Mouse (Mus musculus): Measurements from ENCODE around the gene 9230112D13Rik. TPM values are rescaled to one million over a fixed set of nuclear protein-coding genes. Genes with fewer than 3 reads are reported as not detected.

Gene 9230112D13Rik
- polyA plus RNA-seq, 1 experiment = not detected

DNA sequence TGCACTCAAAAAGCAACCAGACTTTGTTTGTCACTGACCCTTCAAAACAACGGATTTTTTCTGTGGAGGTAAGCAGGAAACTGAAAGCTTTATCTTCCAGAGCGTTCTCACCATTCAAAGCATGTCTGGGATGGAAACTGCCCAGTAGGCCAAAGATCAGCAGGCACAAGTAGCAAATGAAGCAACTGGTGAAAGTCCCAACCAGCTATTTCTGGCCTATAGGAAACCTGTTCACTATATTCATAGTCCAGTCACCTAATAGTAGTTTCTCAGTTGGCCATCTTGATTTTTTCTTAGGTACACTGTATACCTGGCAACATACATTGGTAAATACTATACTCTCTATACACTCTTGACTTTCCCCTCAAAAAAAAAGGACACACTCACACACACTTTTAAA lies 32.7 kb downstream of the 9230112D13Rik start:
- H3K4me3 ChIP-seq (ENCODE audit: insufficient read depth, low read length) = no peak overlapping the region
- H3K27ac ChIP-seq (ENCODE audit: insufficient read depth, low read length) = no peak overlapping the region
- TF ChIP-seq CTCF (IDR thresholded peaks at IDR 0.05; ENCODE audit: extremely low read depth, insufficient read depth, low read length) (no peak), POLR2A (IDR thresholded peaks at IDR 0.05; ENCODE audit: extremely low read depth, insufficient read depth, low read length) (no peak)
- peaks cover 3% of the 10 kb centered on the region for H3K4me1 ChIP-seq (ENCODE audit: control insufficient read depth, insufficient read depth, low read length)

DNA sequence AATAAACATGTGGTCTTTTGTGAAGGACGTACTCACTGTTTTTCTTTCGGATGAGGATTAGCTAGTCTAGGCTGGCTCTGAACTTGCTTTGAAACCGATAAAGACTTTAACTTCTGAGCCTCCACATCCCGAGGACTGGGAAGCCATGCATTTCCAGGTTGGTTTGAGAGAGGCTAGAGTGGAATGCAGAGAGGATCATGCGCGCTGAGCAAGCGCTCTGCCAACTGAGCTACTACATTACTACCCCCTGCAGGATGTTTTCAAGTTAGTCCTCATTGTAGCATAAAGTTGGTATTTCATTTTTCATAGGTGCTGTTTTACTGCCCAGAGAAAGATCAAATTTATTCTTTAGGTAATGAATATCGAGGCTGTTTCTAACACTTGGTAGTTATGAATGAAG lies 36.4 kb downstream of the 9230112D13Rik start:
- Histone ChIP-seq H3K4me1 (ENCODE audit: control insufficient read depth, insufficient read depth, low read length) (peaks cover 3% of the 10 kb centered on the region), H3K4me3 (ENCODE audit: insufficient read depth, low read length) (no peak overlapping the region), H3K27ac (ENCODE audit: insufficient read depth, low read length) (no peak overlapping the region)
- TF ChIP-seq POLR2A (IDR thresholded peaks at IDR 0.05; ENCODE audit: extremely low read depth, insufficient read depth, low read length) (no peak), CTCF (IDR thresholded peaks at IDR 0.05; ENCODE audit: extremely low read depth, insufficient read depth, low read length) (peak; percentile 12; the same call in 1 of the 2 replicates)

DNA sequence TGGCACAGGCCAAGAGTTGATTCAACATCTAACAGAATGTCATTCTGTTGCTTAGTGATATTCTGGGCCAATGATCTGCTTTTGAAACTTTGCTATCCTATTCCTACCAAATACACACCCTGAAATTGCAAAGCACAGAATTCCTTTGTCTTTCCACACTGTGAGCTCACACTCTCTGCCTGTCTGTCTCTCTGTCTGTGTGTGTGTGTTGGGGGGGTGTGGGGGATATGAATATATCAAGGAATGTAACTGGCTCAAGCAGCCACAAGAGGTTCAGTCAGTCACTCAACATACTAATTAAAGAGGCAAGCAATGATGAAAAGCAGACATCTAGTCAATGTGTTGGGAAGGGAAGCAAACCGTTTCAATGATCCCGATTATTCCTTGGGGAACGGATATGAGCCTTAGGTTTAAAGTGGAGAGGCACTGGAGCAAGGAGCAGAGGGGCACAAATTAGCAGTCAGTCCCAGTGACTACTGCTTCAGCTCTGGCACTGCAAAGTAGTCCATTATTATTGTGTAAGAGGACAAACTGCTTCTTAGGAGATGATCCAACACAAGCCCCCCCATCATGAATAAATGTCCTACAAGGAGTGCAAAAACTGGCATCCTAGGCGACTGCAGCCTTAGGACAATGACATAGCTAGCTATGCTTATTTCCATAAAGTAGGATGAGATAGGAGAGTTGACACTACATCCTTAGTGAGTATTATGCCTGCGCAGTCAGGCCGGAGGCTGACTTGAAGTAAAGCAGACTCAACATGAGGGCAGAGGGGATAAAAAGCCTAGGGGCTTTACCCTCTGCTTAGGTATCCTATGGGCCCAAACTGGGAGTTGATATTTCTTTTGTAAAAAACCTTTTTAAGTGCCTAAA lies 38.9 kb downstream of the 9230112D13Rik start:
- Histone ChIP-seq H3K4me1 (ENCODE audit: control insufficient read depth, insufficient read depth, low read length) (peaks cover 3% of the 10 kb centered on the region), H3K4me3 (ENCODE audit: insufficient read depth, low read length) (no peak overlapping the region), H3K27ac (ENCODE audit: insufficient read depth, low read length) (peak overlapping the region; percentile 61)
- TF ChIP-seq POLR2A (IDR thresholded peaks at IDR 0.05; ENCODE audit: extremely low read depth, insufficient read depth, low read length) (no peak), CTCF (IDR thresholded peaks at IDR 0.05; ENCODE audit: extremely low read depth, insufficient read depth, low read length) (no peak)

- Histone ChIP-seq H3K4me1 (ENCODE audit: control insufficient read depth, insufficient read depth, low read length) (peaks cover 5% of the 10 kb centered on the region; the same call in 1 of the 2 replicates), H3K27ac (ENCODE audit: insufficient read depth, low read length) (no peak overlapping the region), H3K4me3 (ENCODE audit: insufficient read depth, low read length) (no peak overlapping the region)
- TF ChIP-seq CTCF (IDR thresholded peaks at IDR 0.05; ENCODE audit: extremely low read depth, insufficient read depth, low read length) (no peak), POLR2A (IDR thresholded peaks at IDR 0.05; ENCODE audit: extremely low read depth, insufficient read depth, low read length) (no peak)
These were observed 51.0 kb downstream of the 9230112D13Rik start for GRCm38 (mm10) chr14:34471591-34471990.

DNA sequence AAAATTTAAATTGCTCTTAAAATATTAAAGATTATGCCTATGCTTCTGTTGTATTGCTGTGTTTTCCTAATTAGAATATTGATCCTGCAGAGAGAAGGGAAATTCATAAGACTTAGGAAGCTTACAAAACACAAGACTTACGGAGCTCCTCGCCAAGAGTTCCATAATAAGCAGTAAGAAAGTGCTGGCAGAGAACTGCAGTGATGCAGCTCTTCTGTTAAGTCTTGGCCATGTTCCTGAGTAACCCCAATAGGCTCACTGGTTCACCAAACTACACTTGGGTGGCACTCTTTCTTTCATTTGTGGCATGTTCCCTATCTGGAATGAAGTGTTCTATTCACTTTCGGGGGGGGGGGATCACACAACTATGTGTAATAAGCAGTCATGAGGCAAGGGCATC lies 56.3 kb downstream of the 9230112D13Rik start:
- Histone ChIP-seq H3K4me1 (ENCODE audit: control insufficient read depth, insufficient read depth, low read length) (peaks cover 3% of the 10 kb centered on the region; the same call in 1 of the 2 replicates), H3K4me3 (ENCODE audit: insufficient read depth, low read length) (no peak overlapping the region), H3K27ac (ENCODE audit: insufficient read depth, low read length) (peak overlapping the region; percentile 59; the same call in 1 of the 2 replicates)
- TF ChIP-seq POLR2A (IDR thresholded peaks at IDR 0.05; ENCODE audit: extremely low read depth, insufficient read depth, low read length) (no peak), CTCF (IDR thresholded peaks at IDR 0.05; ENCODE audit: extremely low read depth, insufficient read depth, low read length) (no peak)

Other genes starting within 250 kb of the 9230112D13Rik start
- 4.1 and 4.6 TPM in 2 replicates for gene Shld2, start 212.3 kb downstream of the 9230112D13Rik start, polyA plus RNA-seq (2012; rRNA removed)
- 174 and 177 TPM in 2 replicates for gene Glud1, start 212.1 kb downstream of the 9230112D13Rik start, polyA plus RNA-seq (2012; rRNA removed)
- not detected in 2 replicates for gene Fam25c, start 167.4 kb downstream of the 9230112D13Rik start, polyA plus RNA-seq (2012; rRNA removed)
- 6.1 and 9.1 TPM in 2 replicates for gene Sncg, start 148.0 kb downstream of the 9230112D13Rik start, polyA plus RNA-seq (2012; rRNA removed)
- gene Mmrn2, start 147.3 kb downstream of the 9230112D13Rik start, polyA plus RNA-seq (2012; rRNA removed) = 3.2 and 3.4 TPM in 2 replicates
- 21.1 and 21.5 TPM in 2 replicates for gene Bmpr1a, start 19.5 kb downstream of the 9230112D13Rik start, polyA plus RNA-seq (2012; rRNA removed)
- gene Ldb3, start 65.9 kb upstream of the 9230112D13Rik start, polyA plus RNA-seq (2012; rRNA removed) = 5.4 and 6.1 TPM in 2 replicates
- 0.04 TPM in 1 of 2 replicates, not detected in the other for gene Opn4, start 77.3 kb upstream of the 9230112D13Rik start, polyA plus RNA-seq (2012; rRNA removed)
- gene Wapl, start 151.1 kb upstream of the 9230112D13Rik start, polyA plus RNA-seq (2012; rRNA removed) = 16.0 and 16.3 TPM in 2 replicates